Mouse (Mus musculus): ENCODE measurements around the gene Olfr557.

Olfr557 gene

DNA sequence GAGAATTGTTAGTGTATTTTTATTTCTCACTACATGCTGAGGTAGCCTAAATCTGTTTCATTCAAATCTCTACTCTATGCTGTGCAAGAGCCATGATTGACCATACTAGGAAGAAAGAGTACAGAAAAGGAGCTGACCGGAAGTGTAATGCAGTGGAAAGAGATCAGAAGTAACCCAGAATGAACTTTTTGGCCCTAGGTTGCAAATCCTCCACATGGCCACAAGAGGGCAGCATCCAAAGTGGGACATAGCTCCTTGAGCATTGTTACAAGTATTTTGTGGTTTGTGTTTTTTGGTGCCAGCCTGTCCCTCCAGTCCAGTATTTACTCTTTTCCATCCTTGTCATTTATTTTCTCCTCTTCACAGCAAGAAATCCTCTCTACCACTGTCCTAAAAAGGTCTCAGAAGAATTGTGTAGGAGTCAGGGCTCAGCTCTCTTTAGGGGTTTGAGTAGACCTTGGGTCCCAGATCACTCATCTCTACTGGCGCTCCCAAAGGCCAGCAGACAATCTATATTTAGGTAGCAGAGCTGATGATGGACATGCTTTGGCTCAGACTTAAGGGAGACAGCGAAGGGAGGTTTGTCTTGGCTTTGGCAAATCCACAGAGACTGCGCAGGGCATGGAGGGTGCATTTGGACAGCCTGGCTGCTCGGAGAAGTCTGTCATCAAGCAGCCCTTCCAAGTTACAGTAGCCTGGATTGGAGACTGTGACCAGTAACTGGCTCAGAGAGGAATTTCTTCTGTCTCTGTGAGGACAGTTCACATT is at the start of gene Olfr557:
TSS of gene Olfr557 (plus strand) at position 553 of the 768 bp plus-strand sequence.
- peak; percentile 8 for DNase-seq (ENCODE audit: low read depth)

DNA sequence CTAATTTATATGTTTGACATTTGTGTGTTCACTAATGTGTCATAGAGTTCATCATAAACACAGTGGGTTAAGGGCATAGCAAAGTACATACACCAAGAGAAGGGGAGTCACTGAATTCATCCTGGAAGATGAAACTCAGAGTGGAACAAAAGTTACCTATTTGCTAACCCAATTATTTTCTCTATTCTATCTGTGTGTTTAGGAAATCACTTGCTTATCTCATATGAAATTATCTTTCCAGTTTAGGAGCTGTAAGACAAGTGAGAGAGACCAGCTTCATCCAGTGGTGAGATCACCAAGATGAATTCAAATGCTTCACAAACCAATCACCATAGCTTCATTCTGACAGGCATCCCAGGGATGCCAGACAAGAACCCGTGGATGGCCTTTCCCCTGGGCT is 37.2 kb upstream of the Olfr557 start, which contains the start of gene Olfr555:
TSS of gene Olfr555 (plus strand) at position 301 of the 400 bp plus-strand sequence.
- DNase-seq (ENCODE audit: low read depth): no peak

- no peak for DNase-seq (ENCODE audit: low read depth)
Observed at GRCm38 (mm10) chr7:102664599-102664998, 31.1 kb upstream of the Olfr557 start, which contains the start of gene Olfr556. TSS of gene Olfr556 (plus strand) at chr7:102664899.

DNA sequence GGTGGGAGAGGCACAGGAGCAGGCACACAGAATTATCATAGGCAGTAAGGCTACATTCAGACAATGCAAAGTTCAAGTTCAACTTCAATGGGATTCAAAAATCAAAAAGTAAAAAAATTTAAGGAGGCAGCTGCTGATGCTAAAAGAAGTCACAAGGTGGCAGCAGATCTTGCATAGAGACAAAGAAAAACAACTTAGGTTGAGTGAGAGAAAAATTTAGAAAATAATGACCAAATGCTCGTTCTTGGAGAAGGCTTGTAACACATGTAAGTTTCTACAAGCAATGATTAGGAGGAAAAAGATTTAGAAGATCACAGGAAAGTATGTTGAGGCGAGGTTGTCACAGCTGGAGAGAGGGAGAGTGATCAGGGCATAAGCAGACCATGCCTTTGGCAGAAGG is 30.3 kb upstream of the Olfr557 start:
- peak; percentile 7 for DNase-seq (ENCODE audit: low read depth)

GRCm38 (mm10) chr7:102676225-102676624 is 19.5 kb upstream of the Olfr557 start:
- no peak for DNase-seq (ENCODE audit: low read depth)

DNA sequence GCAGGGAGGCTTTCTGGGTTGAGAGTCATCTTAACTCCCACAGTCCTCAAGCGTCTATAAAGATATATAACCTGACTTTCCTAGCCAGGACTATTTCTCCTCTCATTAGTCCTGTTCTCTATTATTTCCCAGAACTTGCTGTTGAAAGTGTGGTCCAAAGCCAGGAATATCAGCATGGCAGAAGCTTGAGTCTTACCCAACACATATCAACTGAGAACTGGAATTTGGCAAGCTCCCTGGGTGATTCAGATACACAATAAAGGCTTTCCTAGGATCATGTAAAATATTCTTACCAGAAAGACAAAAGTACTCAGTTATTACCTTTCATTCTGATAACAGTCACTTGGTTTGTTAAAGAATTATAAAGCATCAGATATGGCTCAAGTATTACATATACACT is 13.8 kb upstream of the Olfr557 start:
- peak; percentile 35 for DNase-seq (ENCODE audit: low read depth)

GRCm38 (mm10) chr7:102686944-102687501 is 8.7 kb upstream of the Olfr557 start, which contains the start of gene Trim68:
TSS of gene Trim68 (minus strand) at chr7:102687327.
- DNase-seq (ENCODE audit: low read depth): peak; percentile 75

DNA sequence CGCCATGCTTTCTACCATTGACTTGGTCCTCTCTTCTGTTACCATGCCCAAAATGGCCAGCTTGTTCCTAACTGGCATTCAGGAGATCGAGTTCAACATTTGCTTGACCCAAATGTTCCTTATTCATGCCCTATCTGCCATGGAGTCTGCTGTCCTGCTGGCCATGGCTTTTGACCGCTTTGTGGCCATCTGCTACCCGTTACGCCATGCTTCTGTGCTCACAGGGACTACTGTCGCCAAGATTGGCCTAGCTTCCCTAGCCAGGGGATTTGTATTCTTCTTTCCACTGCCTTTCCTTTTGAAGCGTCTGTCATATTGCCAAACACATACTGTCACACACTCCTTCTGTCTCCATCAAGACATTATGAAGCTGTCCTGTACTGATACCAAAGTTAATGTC is 2.8 kb downstream of the Olfr557 start:
- no peak for DNase-seq (ENCODE audit: low read depth)

GRCm38 (mm10) chr7:102701915-102702314 is 6.2 kb downstream of the Olfr557 start, which contains the start of gene Olfr558:
TSS of gene Olfr558 (plus strand) at chr7:102702215.
- no peak for DNase-seq (ENCODE audit: low read depth)

DNA sequence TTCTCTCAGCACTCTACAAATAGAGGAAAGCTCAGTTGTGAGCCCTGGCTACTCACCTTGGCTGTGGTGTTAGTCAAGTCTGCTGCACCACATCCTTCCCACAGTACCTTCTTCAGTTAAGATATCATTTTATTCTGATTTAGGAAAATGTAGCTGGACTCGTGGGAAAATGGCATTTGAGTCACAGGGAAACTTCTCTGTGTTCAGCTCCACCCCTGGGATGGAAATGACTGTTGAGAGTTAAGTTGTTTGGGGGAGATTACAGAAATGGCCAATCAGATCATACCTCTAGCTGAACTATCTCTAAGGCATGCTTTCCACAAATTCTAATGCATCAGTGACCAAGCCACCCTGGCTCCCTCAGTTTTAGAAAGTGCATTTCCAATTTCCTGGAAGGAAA is 23.3 kb downstream of the Olfr557 start, which contains the start of gene Olfr33:
TSS of gene Olfr33 (minus strand) at position 101 of the 400 bp plus-strand sequence.
- DNase-seq (ENCODE audit: low read depth): no peak

DNA sequence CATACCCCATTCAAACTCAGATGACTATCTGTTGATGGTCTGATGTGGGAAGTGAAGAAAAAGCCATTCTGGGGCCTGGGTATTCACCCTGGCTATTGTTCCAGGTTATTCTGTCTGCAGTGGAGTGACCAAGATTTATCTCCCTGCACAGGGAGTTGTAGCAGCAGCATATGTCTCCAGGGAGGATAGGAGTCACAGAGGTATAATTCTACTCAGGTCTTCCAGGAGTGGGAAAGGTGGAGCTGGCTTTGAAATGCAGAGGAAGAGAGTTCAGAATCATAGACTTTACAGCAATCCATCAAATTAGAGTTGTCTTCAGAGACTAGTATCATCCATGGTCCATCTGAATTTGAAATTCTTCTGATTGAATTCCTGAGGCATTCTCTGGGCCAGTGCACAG is 31.7 kb downstream of the Olfr557 start, which contains the start of gene Olfr559:
TSS of gene Olfr559 (minus strand) at position 101 of the 400 bp plus-strand sequence.
- DNase-seq (ENCODE audit: low read depth): no peak

GRCm38 (mm10) chr7:102733793-102734192 is 38.1 kb downstream of the Olfr557 start:
- no peak for DNase-seq (ENCODE audit: low read depth)

- DNase-seq (ENCODE audit: low read depth): no peak
Observed at GRCm38 (mm10) chr7:102737705-102738104, 42.0 kb downstream of the Olfr557 start.
